Mouse (Mus musculus) liver, embryonic 14.5 days (tissue): ENCODE measurements around the gene Qpctl.

Source experiments
- CTCF ChIP-seq: IDR thresholded peaks from 2 replicates; pipeline ENCODE4 v1.5.1; 2016; ENCODE audit warnings: antibody characterized with exemption, low read depth, control low read depth
- EP300 ChIP-seq: IDR thresholded peaks from 2 replicates; pipeline ENCODE4 v1.6.1; 2016; ENCODE audit warnings: antibody characterized with exemption, low read depth

- TF ChIP-seq CTCF: no peak
- no peak for TF ChIP-seq EP300
Measured at GRCm38 (mm10) chr7:19164978-19165377, 15.9 kb upstream of the Qpctl start.
